8 mouse cellular contexts compared by ENCODE assay signal in genomic region chr10:81409330-81409729, GRCm38 (mm10). TPM values are rescaled to one million over a fixed set of nuclear protein-coding genes. Genes with fewer than 3 reads are reported as not detected.
DNase-seq lines count a peak whose midpoint lies in the region; ATAC-seq and TF ChIP-seq lines count a peak whose summit lies in the region.

No protein-coding gene starts in this region.

- peaks cover 83% of the 10 kb centered on the region for H3K4me1 ChIP-seq in lung, embryonic 15.5 days
- peaks cover 74% of the 10 kb centered on the region for H3K4me1 ChIP-seq in hindbrain, embryonic 15.5 days (replicated peaks)

- peak overlapping the region; percentile 46 for H3K4me2 ChIP-seq in lung, embryonic 15.5 days
- H3K4me2 ChIP-seq in hindbrain, embryonic 15.5 days = no peak overlapping the region
- peak overlapping the region; percentile 76 for H3K4me2 ChIP-seq in myocyte (ENCODE audit: low read depth)

- H3K9me3 ChIP-seq in lung, embryonic 15.5 days = no peaks in the 10 kb centered on the region
- H3K9me3 ChIP-seq in hindbrain, embryonic 15.5 days = no peaks in the 10 kb centered on the region

- H3ac ChIP-seq in myocyte (ENCODE audit: control insufficient read depth, insufficient read length) = no peak overlapping the region

- peaks cover 28% of the 10 kb centered on the region for H3K79me2 ChIP-seq in myocyte (ENCODE audit: control insufficient read depth, insufficient read depth)

- 37% methylated on average over 8 of the region's 8 CpGs for WGBS in lung, embryonic 15.5 days
- 19% methylated on average over 8 of the region's 8 CpGs for WGBS in hindbrain, embryonic 15.5 days

- peak overlapping the region; percentile 98 for H3K27ac ChIP-seq in lung, embryonic 15.5 days
- H3K27ac ChIP-seq in hindbrain, embryonic 15.5 days (replicated peaks) = 0 out of 2 replicates have a peak overlapping the region, but pooled peaks have one; percentile 22

- no peak for TF ChIP-seq POLR2A in myocyte (IDR thresholded peaks at IDR 0.05; ENCODE audit: insufficient read length, low read depth)

- H3K4me3 ChIP-seq in lung, embryonic 15.5 days = peak overlapping the region; percentile 24
- H3K4me3 ChIP-seq in hindbrain, embryonic 15.5 days = no peak overlapping the region
- peak overlapping the region; percentile 5 for H3K4me3 ChIP-seq in myocyte

- H3K9ac ChIP-seq in lung, embryonic 15.5 days = 0 out of 2 replicates have a peak overlapping the region, but pooled peaks have one; percentile 19
- no peak overlapping the region for H3K9ac ChIP-seq in hindbrain, embryonic 15.5 days

- H3K36me3 ChIP-seq in lung, embryonic 15.5 days = peaks cover 32% of the 10 kb centered on the region
- peaks cover 25% of the 10 kb centered on the region for H3K36me3 ChIP-seq in hindbrain, embryonic 15.5 days
- H3K36me3 ChIP-seq in myocyte (ENCODE audit: control insufficient read depth, insufficient read depth) = peaks cover 19% of the 10 kb centered on the region

- ATAC-seq in lung, embryonic 15.5 days (ENCODE audit: borderline replicate concordance, extremely low read depth, low FRiP score, low TSS enrichment) = no peak
- no peak for ATAC-seq in hindbrain, embryonic 15.5 days (ENCODE audit: low FRiP score, low read depth)

- H3K27me3 ChIP-seq in lung, embryonic 15.5 days = no peaks in the 10 kb centered on the region
- peaks cover 9% of the 10 kb centered on the region; the same call in 1 of the 2 replicates for H3K27me3 ChIP-seq in hindbrain, embryonic 15.5 days
- H3K27me3 ChIP-seq in myocyte (ENCODE audit: control insufficient read depth, insufficient read depth, insufficient read length) = no peaks in the 10 kb centered on the region

- DNase-seq in embryo, embryonic 10 days (ENCODE audit: low spot score) = peak; percentile 48
- no peak for DNase-seq in embryo, embryonic 10.5 days (ENCODE audit: low spot score)
- no peak for DNase-seq in lung, postnatal 10 days
- DNase-seq in ovary, postnatal 14 days (ENCODE audit: low spot score) = no peak
- no peak for DNase-seq in lung, postnatal 25 days (ENCODE audit: low spot score)

TF ChIP-seq in myocyte, 11 proteins besides CTCF, POLR2A, EP300 and RAD21:
- TF ChIP-seq MYOD1 (IDR thresholded peaks at IDR 0.05; ENCODE audit: control insufficient read depth in 1 of 3, insufficient read length in 2 of 3, low read depth in 2 of 3) (peak in 1 of 3 experiments; percentile 76), CEBPB (IDR thresholded peaks at IDR 0.05; ENCODE audit: insufficient read depth, poor library complexity, severe bottlenecking) (no peak), REST (IDR thresholded peaks at IDR 0.05; ENCODE audit: insufficient read depth, insufficient read length) (no peak), MYOG (IDR thresholded peaks at IDR 0.05; ENCODE audit: control insufficient read depth in 1 of 3, insufficient read depth in 1 of 3, insufficient read length in 2 of 3, low read depth in 2 of 3) (peak in 1 of 3 experiments; percentile 47)

RNA-seq across cellular contexts. Expression of gene Smim24, which starts 16.5 kb away (rescaled TPM):
- 4.4 TPM in 2 replicates for polyA plus RNA-seq in lung, embryonic 15.5 days (2015; fragmentation: Nextera tagmentation; extraction: Ambion mirVana)
- polyA plus RNA-seq in hindbrain, embryonic 15.5 days (2015; fragmentation: Nextera tagmentation; extraction: Ambion mirVana) = 1.4 and 1.8 TPM in 2 replicates
- 0.30 TPM for polyA plus RNA-seq in myocyte (2012; fragmentation: generic; extraction: Trizol)

RNA-seq across cellular contexts. Expression of gene Gm48552, which starts 20.5 kb away (rescaled TPM):
- polyA plus RNA-seq in lung, embryonic 15.5 days (2015; fragmentation: Nextera tagmentation; extraction: Ambion mirVana) = 0.45 and 2.3 TPM in 2 replicates
- 2.1 and 2.7 TPM in 2 replicates for polyA plus RNA-seq in hindbrain, embryonic 15.5 days (2015; fragmentation: Nextera tagmentation; extraction: Ambion mirVana)
- 0.73 TPM for polyA plus RNA-seq in myocyte (2012; fragmentation: generic; extraction: Trizol)

RNA-seq across cellular contexts. Expression of gene Gm48551, which starts 25.1 kb away (rescaled TPM):
- polyA plus RNA-seq in lung, embryonic 15.5 days (2015; fragmentation: Nextera tagmentation; extraction: Ambion mirVana) = 1.6 and 2.7 TPM in 2 replicates
- 6.2 and 6.6 TPM in 2 replicates for polyA plus RNA-seq in hindbrain, embryonic 15.5 days (2015; fragmentation: Nextera tagmentation; extraction: Ambion mirVana)
- 1.7 TPM for polyA plus RNA-seq in myocyte (2012; fragmentation: generic; extraction: Trizol)

RNA-seq across cellular contexts. Expression of gene Dohh, which starts 25.1 kb away (rescaled TPM):
- polyA plus RNA-seq in lung, embryonic 15.5 days (2015; fragmentation: Nextera tagmentation; extraction: Ambion mirVana) = 75.9 and 79.8 TPM in 2 replicates
- polyA plus RNA-seq in hindbrain, embryonic 15.5 days (2015; fragmentation: Nextera tagmentation; extraction: Ambion mirVana) = 92.2 and 94.0 TPM in 2 replicates
- 103 TPM for polyA plus RNA-seq in myocyte (2012; fragmentation: generic; extraction: Trizol)

RNA-seq across cellular contexts. Expression of gene Fzr1, which starts 31.0 kb away (rescaled TPM):
- polyA plus RNA-seq in lung, embryonic 15.5 days (2015; fragmentation: Nextera tagmentation; extraction: Ambion mirVana) = 110 and 115 TPM in 2 replicates
- polyA plus RNA-seq in hindbrain, embryonic 15.5 days (2015; fragmentation: Nextera tagmentation; extraction: Ambion mirVana) = 147 and 152 TPM in 2 replicates
- 42.0 TPM for polyA plus RNA-seq in myocyte (2012; fragmentation: generic; extraction: Trizol)
